Mouse (Mus musculus): ENCODE data around the gene Ube2d3.

GRCm38 (mm10) chr3:135498891-135499290 lies 60.9 kb downstream of the Ube2d3 start:
- TF ChIP-seq CTCF (IDR thresholded peaks at IDR 0.05; ENCODE audit: insufficient read depth, low read length) (no peak), POLR2A (IDR thresholded peaks at IDR 0.05; ENCODE audit: borderline replicate concordance, extremely low read depth, low read depth, low read length) (no peak)

Data from lung, adult 2 months (tissue).